Mouse (Mus musculus): ENCODE measurements at regions not wholly inside any gene's neighbourhood (a gene's known extent, or its start where the extent isn't known, plus 50 kb on each side); places are given as distances from the start of the nearest gene placed in this dataset.

DNA sequence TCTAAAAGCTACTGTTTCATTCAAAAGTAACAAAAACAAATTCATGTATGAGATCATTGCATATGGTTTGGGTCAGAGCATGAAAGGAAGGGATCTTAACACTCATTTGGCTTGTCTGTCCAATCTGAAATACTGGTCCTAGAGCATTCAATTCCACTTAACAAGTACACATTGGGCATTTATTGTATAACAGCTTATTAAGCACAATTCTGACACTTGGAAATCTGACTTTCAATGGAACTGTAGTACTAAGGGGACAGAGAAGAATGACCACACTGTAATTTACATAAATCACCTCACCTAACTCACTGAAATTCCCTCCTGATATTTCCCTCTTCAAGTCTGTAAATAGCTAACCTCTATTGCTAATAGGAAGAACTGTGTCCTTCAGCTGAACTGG lies 201.5 kb upstream of the Ldb2 start:
- TF ChIP-seq CTCF (IDR thresholded peaks at IDR 0.05; ENCODE audit: borderline replicate concordance, insufficient read depth, low read depth, low read length) = no peak
- no peak for TF ChIP-seq POLR2A (IDR thresholded peaks at IDR 0.05; ENCODE audit: borderline replicate concordance, insufficient read depth, low read length)
- DNase-seq = no peak
- H3K4me3 ChIP-seq (replicated peaks; ENCODE audit: insufficient read depth, low read depth, low read length) = no peak overlapping the region
- H3K4me1 ChIP-seq (ENCODE audit: control insufficient read depth, insufficient read depth, low read length) = no peaks in the 10 kb centered on the region
- no peaks in the 10 kb centered on the region for H3K27me3 ChIP-seq (ENCODE audit: control insufficient read depth, insufficient read depth, low read length)
- H3K27ac ChIP-seq (ENCODE audit: insufficient read depth, low read length) = no peak overlapping the region

GRCm38 (mm10) chr5:44999032-44999431 lies 199.6 kb upstream of the Ldb2 start:
- Histone ChIP-seq H3K4me3 (replicated peaks; ENCODE audit: insufficient read depth, low read depth, low read length) (no peak overlapping the region), H3K27ac (ENCODE audit: insufficient read depth, low read length) (no peak overlapping the region), H3K4me1 (ENCODE audit: control insufficient read depth, insufficient read depth, low read length) (no peaks in the 10 kb centered on the region), H3K27me3 (ENCODE audit: control insufficient read depth, insufficient read depth, low read length) (no peaks in the 10 kb centered on the region)
- DNase-seq = no peak
- 89% methylated on average over 3 of the region's 3 CpGs for WGBS
- TF ChIP-seq CTCF (IDR thresholded peaks at IDR 0.05; ENCODE audit: borderline replicate concordance, insufficient read depth, low read depth, low read length) = no peak
- no peak for TF ChIP-seq POLR2A (IDR thresholded peaks at IDR 0.05; ENCODE audit: borderline replicate concordance, insufficient read depth, low read length)

GRCm38 (mm10) chr5:44975456-44976195 lies 176.1 kb upstream of the Ldb2 start:
- 30% methylated on average over 9 of the region's 9 CpGs for WGBS
- H3K27me3 ChIP-seq (ENCODE audit: control insufficient read depth, insufficient read depth, low read length) = no peaks in the 10 kb centered on the region
- H3K4me3 ChIP-seq (replicated peaks; ENCODE audit: insufficient read depth, low read depth, low read length) = no peak overlapping the region
- H3K27ac ChIP-seq (ENCODE audit: insufficient read depth, low read length) = no peak overlapping the region
- TF ChIP-seq POLR2A (IDR thresholded peaks at IDR 0.05; ENCODE audit: borderline replicate concordance, insufficient read depth, low read length) (no peak), CTCF (IDR thresholded peaks at IDR 0.05; ENCODE audit: borderline replicate concordance, insufficient read depth, low read depth, low read length) (no peak)
- peak in 1 of 2 experiments; percentile 9 for DNase-seq
- H3K4me1 ChIP-seq (ENCODE audit: control insufficient read depth, insufficient read depth, low read length) = no peaks in the 10 kb centered on the region

- DNase-seq = no peak
- Histone ChIP-seq H3K27ac (ENCODE audit: insufficient read depth, low read length) (no peak overlapping the region), H3K4me3 (replicated peaks; ENCODE audit: insufficient read depth, low read depth, low read length) (no peak overlapping the region), H3K27me3 (ENCODE audit: control insufficient read depth, insufficient read depth, low read length) (no peaks in the 10 kb centered on the region), H3K4me1 (ENCODE audit: control insufficient read depth, insufficient read depth, low read length) (no peaks in the 10 kb centered on the region)
- WGBS = 13% methylated on average over 7 of the region's 7 CpGs
- no peak for TF ChIP-seq CTCF (IDR thresholded peaks at IDR 0.05; ENCODE audit: borderline replicate concordance, insufficient read depth, low read depth, low read length)
- TF ChIP-seq POLR2A (IDR thresholded peaks at IDR 0.05; ENCODE audit: borderline replicate concordance, insufficient read depth, low read length) = no peak
Measured at GRCm38 (mm10) chr5:44943023-44943921, 143.8 kb upstream of the Ldb2 start.

- DNase-seq = no peak
- H3K27ac ChIP-seq (ENCODE audit: insufficient read depth, low read length) = no peak overlapping the region
- H3K27me3 ChIP-seq (ENCODE audit: control insufficient read depth, insufficient read depth, low read length) = no peaks in the 10 kb centered on the region
- H3K4me1 ChIP-seq (ENCODE audit: control insufficient read depth, insufficient read depth, low read length) = no peaks in the 10 kb centered on the region
- WGBS = 36% methylated on average over 2 of the region's 2 CpGs
- TF ChIP-seq POLR2A (IDR thresholded peaks at IDR 0.05; ENCODE audit: borderline replicate concordance, insufficient read depth, low read length) = no peak
- no peak overlapping the region for H3K4me3 ChIP-seq (replicated peaks; ENCODE audit: insufficient read depth, low read depth, low read length)
Measured at GRCm38 (mm10) chr5:44942575-44942974, 143.1 kb upstream of the Ldb2 start.

- DNase-seq = no peak
- TF ChIP-seq POLR2A (IDR thresholded peaks at IDR 0.05; ENCODE audit: borderline replicate concordance, insufficient read depth, low read length) (no peak), CTCF (IDR thresholded peaks at IDR 0.05; ENCODE audit: borderline replicate concordance, insufficient read depth, low read depth, low read length) (no peak)
- Histone ChIP-seq H3K4me3 (replicated peaks; ENCODE audit: insufficient read depth, low read depth, low read length) (no peak overlapping the region), H3K27me3 (ENCODE audit: control insufficient read depth, insufficient read depth, low read length) (no peaks in the 10 kb centered on the region), H3K4me1 (ENCODE audit: control insufficient read depth, insufficient read depth, low read length) (no peaks in the 10 kb centered on the region), H3K27ac (ENCODE audit: insufficient read depth, low read length) (no peak overlapping the region)
- WGBS = 39% methylated on average over 2 of the region's 2 CpGs
Measured at GRCm38 (mm10) chr5:44925476-44925875, 126.0 kb upstream of the Ldb2 start.

DNA sequence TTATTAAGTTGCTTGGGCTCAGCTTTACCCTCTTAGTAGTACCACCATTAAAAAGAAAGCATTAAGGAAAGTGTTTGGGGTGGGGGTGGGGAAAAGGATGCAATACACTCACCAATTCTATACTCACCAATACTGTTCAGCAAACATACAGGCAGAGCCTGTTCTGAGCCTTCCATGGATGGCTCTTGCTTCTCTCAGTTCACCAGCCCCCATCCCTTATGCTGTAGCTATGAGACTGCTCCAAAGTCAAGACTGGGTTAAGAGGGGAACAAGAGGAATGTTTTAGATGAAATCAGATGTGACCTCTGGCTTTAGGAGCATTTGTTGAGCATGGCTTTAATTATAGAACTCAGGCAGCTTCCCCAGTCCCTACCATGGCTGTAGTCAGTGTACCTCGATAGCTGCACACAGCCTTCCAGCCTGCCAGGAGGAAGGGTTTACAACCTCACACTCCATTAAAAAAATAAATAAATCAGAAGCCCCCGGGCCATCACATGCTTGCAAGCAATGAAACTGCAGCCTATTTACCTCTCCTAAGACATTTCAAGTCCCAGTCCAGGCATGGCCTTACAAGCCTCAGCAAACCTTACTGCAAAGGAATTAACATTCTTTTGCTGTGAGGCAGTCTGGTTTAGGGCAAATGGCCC lies 122.8 kb upstream of the Ldb2 start:
- no peak for DNase-seq
- Histone ChIP-seq H3K4me1 (ENCODE audit: control insufficient read depth, insufficient read depth, low read length) (no peaks in the 10 kb centered on the region), H3K27me3 (ENCODE audit: control insufficient read depth, insufficient read depth, low read length) (no peaks in the 10 kb centered on the region), H3K4me3 (replicated peaks; ENCODE audit: insufficient read depth, low read depth, low read length) (no peak overlapping the region), H3K27ac (ENCODE audit: insufficient read depth, low read length) (no peak overlapping the region)
- 92% methylated on average over 2 of the region's 2 CpGs for WGBS
- TF ChIP-seq CTCF (IDR thresholded peaks at IDR 0.05; ENCODE audit: borderline replicate concordance, insufficient read depth, low read depth, low read length) (no peak), POLR2A (IDR thresholded peaks at IDR 0.05; ENCODE audit: borderline replicate concordance, insufficient read depth, low read length) (no peak)
